Mouse (Mus musculus) kidney, embryonic 14.5 days (tissue): ENCODE data around the gene Rpp21. TPM values are rescaled to one million over a fixed set of nuclear protein-coding genes. Genes with fewer than 3 reads are reported as not detected.
A peak's percentile ranks its signal among the peaks of the same experiment; 100 is the strongest.

ENCODE experiments used
- ATAC-seq: fragments of 200-750 bp; cut with Nextera tagmentation; 2 replicates; pipeline ENCODE4 v1.8.0; 2017; ENCODE audit warnings: moderate number of reproducible peaks, mild to moderate bottlenecking, moderate TSS enrichment, moderate library complexity; ENCODE audit not compliant: low FRiP score, low TSS enrichment
- H3K27ac ChIP-seq: fragments of 300-500 bp; sonication (generic); 2 replicates; pipeline ENCODE4 v1.5.1; 2014; ENCODE audit warnings: low read depth, mild to moderate bottlenecking, low read length, moderate library complexity, mixed read lengths
- H3K27me3 ChIP-seq: fragments of 300-500 bp; sonication (generic); 2 replicates; pipeline ENCODE4 v1.6.1; 2014; ENCODE audit warnings: mild to moderate bottlenecking, low read length; ENCODE audit not compliant: control insufficient read depth, insufficient read depth
- H3K36me3 ChIP-seq: fragments of 300-500 bp; sonication (generic); 2 replicates; pipeline ENCODE4 v1.6.1; 2014; ENCODE audit warnings: low read length, mixed read lengths; ENCODE audit not compliant: control insufficient read depth, insufficient read depth
- H3K4me1 ChIP-seq: fragments of 300-500 bp; sonication (generic); 2 replicates; pipeline ENCODE4 v1.6.1; 2014; ENCODE audit warnings: low read length, mixed read lengths; ENCODE audit not compliant: control insufficient read depth, insufficient read depth
- H3K4me2 ChIP-seq: fragments of 300-500 bp; sonication (generic); replicated peaks from 2 replicates; pipeline ENCODE4 v1.6.1; 2014; ENCODE audit warnings: low read depth, mild to moderate bottlenecking, low read length
- H3K4me3 ChIP-seq: fragments of 300-500 bp; sonication (generic); 2 replicates; pipeline ENCODE4 v1.5.1; 2014; ENCODE audit warnings: mild to moderate bottlenecking, low read length
- H3K9ac ChIP-seq: fragments of 300-500 bp; sonication (generic); 2 replicates; pipeline ENCODE4 v1.6.1; 2014; ENCODE audit warnings: low read depth, mild to moderate bottlenecking, low read length, moderate library complexity
- H3K9me3 ChIP-seq: fragments of 300-500 bp; sonication (generic); 2 replicates; pipeline ENCODE4 v1.6.1; 2016; ENCODE audit warnings: low read length; ENCODE audit not compliant: control insufficient read depth
- WGBS: fragments of 180-500 bp; shearing (Covaris S2); extraction: QIAGEN DNeasy Blood & Tissue Kit; methylation state at CpG from one replicate; pipeline ENCODE4 v1.1.7; 2014; 5-methylcytosine and 5-hydroxymethylcytosine counted together
- polyA plus RNA-seq: library from polyadenylated mRNA; unstranded; fragments of >200 nt; fragmentation: Nextera tagmentation; extraction: Ambion mirVana; gene quantifications from 2 replicates; pipeline ENCODE4 v1.2.1, GENCODE M21; 2014

Rpp21 gene
- polyA plus RNA-seq, 1 experiment from 2014 or later = 120 TPM

- H3K4me2 ChIP-seq = no peak overlapping the region
- no peak for ATAC-seq
- peaks cover 72% of the 10 kb centered on the region for H3K36me3 ChIP-seq
- H3K27me3 ChIP-seq = no peaks in the 10 kb centered on the region
- peaks cover 6% of the 10 kb centered on the region; the same call in 1 of the 2 replicates for H3K4me1 ChIP-seq
- H3K27ac ChIP-seq = no peak overlapping the region
- no peak overlapping the region for H3K4me3 ChIP-seq
- H3K9ac ChIP-seq = no peak overlapping the region
- WGBS = 76% methylated on average over 5 of the region's 5 CpGs
- no peaks in the 10 kb centered on the region for H3K9me3 ChIP-seq
Observed at GRCm38 (mm10) chr17:36265834-36266233, 8.0 kb upstream of the Rpp21 start.

DNA sequence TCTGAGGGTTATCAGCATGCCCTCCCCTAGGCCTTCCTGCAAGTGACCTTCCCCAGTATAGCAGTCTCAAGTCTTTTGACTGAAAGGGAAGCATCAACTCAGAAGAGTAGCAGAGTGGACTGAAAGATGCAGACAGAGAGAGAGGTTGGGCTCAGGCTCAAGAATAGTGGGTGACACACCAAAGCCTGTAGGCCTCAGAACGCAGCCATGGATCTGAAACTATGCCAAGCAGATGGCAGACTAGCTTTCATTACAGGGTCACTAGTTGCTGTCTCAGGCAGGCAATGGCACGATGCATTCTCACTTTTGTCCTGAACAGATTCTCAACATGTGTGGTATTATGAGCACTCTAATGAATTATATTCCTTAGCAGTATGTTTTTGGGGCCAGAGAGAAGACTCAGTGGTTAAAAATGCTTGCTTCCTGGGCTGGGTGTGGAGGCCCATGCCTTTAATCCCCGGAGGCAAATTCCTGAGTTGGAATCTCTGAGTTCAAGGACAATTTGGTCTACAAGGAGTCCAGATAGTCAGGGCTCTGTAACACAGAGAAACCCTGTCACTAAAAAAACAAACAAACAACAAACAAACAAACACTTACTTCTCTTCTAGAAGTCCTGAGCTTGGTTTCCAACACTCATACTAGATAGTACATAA lies 6.5 kb upstream of the Rpp21 start:
- H3K4me2 ChIP-seq = no peak overlapping the region
- ATAC-seq = no peak
- peaks cover 83% of the 10 kb centered on the region for H3K36me3 ChIP-seq
- no peaks in the 10 kb centered on the region for H3K9me3 ChIP-seq
- H3K9ac ChIP-seq = no peak overlapping the region
- 88% methylated on average over 3 of the region's 3 CpGs for WGBS
- H3K4me1 ChIP-seq = no peaks in the 10 kb centered on the region
- H3K4me3 ChIP-seq = no peak overlapping the region
- no peak overlapping the region for H3K27ac ChIP-seq
- no peaks in the 10 kb centered on the region for H3K27me3 ChIP-seq

- H3K4me1 ChIP-seq = peaks cover 4% of the 10 kb centered on the region; the same call in 1 of the 2 replicates
- H3K9me3 ChIP-seq = no peaks in the 10 kb centered on the region
- H3K27ac ChIP-seq = no peak overlapping the region
- ATAC-seq = no peak
- H3K4me2 ChIP-seq = no peak overlapping the region
- 90% methylated on average over 9 of the region's 9 CpGs for WGBS
- H3K36me3 ChIP-seq = peaks cover 67% of the 10 kb centered on the region
- H3K27me3 ChIP-seq = no peaks in the 10 kb centered on the region
- H3K4me3 ChIP-seq = no peak overlapping the region
- no peak overlapping the region for H3K9ac ChIP-seq
Observed at GRCm38 (mm10) chr17:36261511-36262166, 3.8 kb upstream of the Rpp21 start.

- Histone ChIP-seq H3K9ac (peak overlapping the region; percentile 79), H3K36me3 (peaks cover 26% of the 10 kb centered on the region)
- 1% methylated on average over 37 of the region's 37 CpGs for WGBS
Observed at GRCm38 (mm10) chr17:36257241-36257947, 475 bp downstream of the Rpp21 start.

GRCm38 (mm10) chr17:36253087-36253600 lies 4.7 kb downstream of the Rpp21 start:
- peaks cover 7% of the 10 kb centered on the region; the same call in 1 of the 2 replicates for H3K4me1 ChIP-seq
- H3K27me3 ChIP-seq = peaks cover 18% of the 10 kb centered on the region; the same call in 1 of the 2 replicates
- no peak overlapping the region for H3K27ac ChIP-seq
- H3K9me3 ChIP-seq = no peaks in the 10 kb centered on the region
- H3K4me2 ChIP-seq = no peak overlapping the region
- H3K9ac ChIP-seq = no peak overlapping the region
- ATAC-seq = no peak
- no peak overlapping the region for H3K4me3 ChIP-seq
- 58% methylated on average over 6 of the region's 6 CpGs for WGBS
- H3K36me3 ChIP-seq = no peaks in the 10 kb centered on the region

More at GRCm38 (mm10) chr17:36257241-36257947, 475 bp downstream of the Rpp21 start:
- no peaks in the 10 kb centered on the region for H3K9me3 ChIP-seq
- H3K4me1 ChIP-seq = peaks cover 6% of the 10 kb centered on the region; the same call in 1 of the 2 replicates
- peak overlapping the region; percentile 74 for H3K27ac ChIP-seq
- H3K27me3 ChIP-seq = 0 out of 2 replicates have a peak, but pooled peaks cover 3% of the 10 kb centered on the region
- ATAC-seq = peak; percentile 96
- peak overlapping the region; percentile 83 for H3K4me3 ChIP-seq
- H3K4me2 ChIP-seq = peak overlapping the region; percentile 44

DNA sequence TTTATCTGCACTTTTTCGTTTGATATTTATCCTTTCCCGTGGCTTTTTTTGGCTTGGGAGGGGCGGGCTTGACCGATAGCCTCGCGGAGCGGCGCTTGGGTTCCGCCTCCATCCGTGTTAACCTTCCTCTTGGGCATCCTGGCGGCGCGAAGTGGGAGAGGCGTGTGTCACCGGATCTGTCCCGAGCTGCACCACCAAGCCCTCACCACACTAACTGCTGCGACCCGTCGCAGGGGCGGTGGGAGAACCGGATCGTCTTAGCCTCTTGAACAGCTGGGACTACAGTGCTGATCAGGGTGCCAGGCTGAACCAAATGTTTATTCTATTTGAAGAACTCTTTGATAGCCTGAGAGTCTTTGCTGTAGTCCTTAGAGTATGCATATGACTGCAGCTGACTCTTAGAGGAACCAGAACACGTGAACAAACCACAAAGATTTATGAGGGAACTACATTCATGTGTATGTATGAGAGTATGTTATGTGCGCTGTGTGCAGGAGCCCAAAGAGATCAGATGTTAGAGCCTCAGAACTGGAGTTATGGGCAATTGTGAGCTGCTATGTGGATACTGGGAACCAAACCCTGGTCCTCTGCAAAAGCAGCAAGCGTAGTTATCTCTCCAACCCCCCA lies 5.5 kb downstream of the Rpp21 start:
- H3K27me3 ChIP-seq = peaks cover 18% of the 10 kb centered on the region; the same call in 1 of the 2 replicates
- no peak overlapping the region for H3K27ac ChIP-seq
- H3K36me3 ChIP-seq = no peaks in the 10 kb centered on the region
- H3K4me1 ChIP-seq = peaks cover 7% of the 10 kb centered on the region; the same call in 1 of the 2 replicates
- ATAC-seq = 0 out of 2 replicates have a peak, but pooled peaks have one; percentile 63
- H3K9me3 ChIP-seq = no peaks in the 10 kb centered on the region
- WGBS = 10% methylated on average over 25 of the region's 25 CpGs
- H3K4me2 ChIP-seq = peak overlapping the region; percentile 29
- peak overlapping the region; percentile 24 for H3K4me3 ChIP-seq
- H3K9ac ChIP-seq = no peak overlapping the region

- Histone ChIP-seq H3K4me3 (no peak overlapping the region; the same call in 1 of the 2 replicates), H3K4me2 (peak overlapping the region; percentile 24; the same call in 1 of the 2 replicates), H3K27me3 (peaks cover 18% of the 10 kb centered on the region; the same call in 1 of the 2 replicates), H3K9me3 (no peaks in the 10 kb centered on the region), H3K36me3 (no peaks in the 10 kb centered on the region), H3K4me1 (0 out of 2 replicates have a peak, but pooled peaks cover 4% of the 10 kb centered on the region), H3K27ac (no peak overlapping the region), H3K9ac (no peak overlapping the region)
- 25% methylated on average over 32 of the region's 33 CpGs for WGBS
- ATAC-seq = no peak
Observed at GRCm38 (mm10) chr17:36248886-36249285, 9.0 kb downstream of the Rpp21 start.

DNA sequence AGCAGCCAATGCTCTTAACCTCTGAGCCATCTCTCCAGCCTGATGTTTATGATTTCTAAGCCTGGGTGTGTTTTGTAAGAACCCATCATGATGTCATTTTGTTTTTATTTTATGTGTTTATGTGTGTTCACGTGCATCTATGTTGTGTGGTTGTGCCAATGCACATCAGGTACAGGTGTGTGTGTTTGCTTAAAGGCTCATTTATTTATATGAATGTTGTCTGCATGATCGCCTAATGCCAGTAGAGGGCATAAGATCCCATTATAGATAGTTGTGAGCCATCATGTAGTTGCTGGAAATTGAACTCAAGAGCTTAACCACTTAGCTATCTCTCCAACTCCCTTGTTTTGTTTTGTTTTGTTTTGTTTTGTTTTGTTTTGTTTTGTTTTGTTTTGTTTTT lies 12.1 kb downstream of the Rpp21 start:
- H3K27me3 ChIP-seq = peaks cover 18% of the 10 kb centered on the region; the same call in 1 of the 2 replicates
- H3K4me1 ChIP-seq = peaks cover 4% of the 10 kb centered on the region; the same call in 1 of the 2 replicates
- H3K4me3 ChIP-seq = no peak overlapping the region
- H3K27ac ChIP-seq = no peak overlapping the region
- 83% methylated on average over 2 of the region's 2 CpGs for WGBS
- ATAC-seq = no peak
- H3K36me3 ChIP-seq = no peaks in the 10 kb centered on the region
- H3K9me3 ChIP-seq = no peaks in the 10 kb centered on the region
- no peak overlapping the region for H3K9ac ChIP-seq
- no peak overlapping the region for H3K4me2 ChIP-seq
